Mouse (Mus musculus): Measurements from ENCODE around the gene Usp54. TPM values are rescaled to one million over a fixed set of nuclear protein-coding genes. Genes with fewer than 3 reads are reported as not detected.

Gene Usp54
- polyA plus RNA-seq, 1 experiment from 2014 or later = 6.1 TPM

DNA sequence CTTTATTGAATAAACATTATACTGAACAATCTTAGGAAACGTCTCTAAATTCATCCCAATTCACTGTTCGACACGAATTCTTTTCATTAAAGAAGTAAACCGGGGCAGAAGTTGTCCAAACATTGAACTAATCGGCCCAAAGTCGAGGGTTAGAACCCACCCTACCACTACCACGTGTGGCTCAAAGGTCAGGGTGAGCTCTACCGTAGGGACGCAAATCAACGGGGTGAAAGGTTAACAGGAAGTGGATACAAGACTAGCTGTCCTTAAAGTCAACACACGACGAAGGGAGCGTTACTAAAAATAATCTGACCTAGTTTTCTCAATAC is 32.8 kb upstream of the Usp54 start:
- peaks cover 31% of the 10 kb centered on the region for H3K36me3 ChIP-seq (ENCODE audit: control insufficient read depth, insufficient read depth, low read length)
- no peak; the same call in 1 of the 2 replicates for ATAC-seq (ENCODE audit: insufficient number of reproducible peaks, insufficient read depth, low FRiP score, low read depth)
- H3K27me3 ChIP-seq (ENCODE audit: control insufficient read depth, insufficient read depth, low read length) = no peaks in the 10 kb centered on the region
- H3K4me2 ChIP-seq (ENCODE audit: low read length) = peak overlapping the region; percentile 90
- H3K4me3 ChIP-seq (ENCODE audit: control insufficient read depth in 1 of 2, insufficient read depth in 1 of 2, low read depth in 1 of 2, low read length in 2 of 2) = peak overlapping the region; percentile 45 to 64
- H3K9ac ChIP-seq (ENCODE audit: low read length) = peak overlapping the region; percentile 87
- WGBS = 12% methylated on average over 13 of the region's 13 CpGs
- H3K4me1 ChIP-seq (ENCODE audit: control insufficient read depth in 2 of 2, insufficient read depth in 2 of 2, low read length in 2 of 2) = peaks cover 3 to 16% of the 10 kb centered on the region in 2 experiments; a peak in 3 of 4 replicates
- 0 out of 2 replicates have a peak, but pooled peaks cover 4% of the 10 kb centered on the region for H3K9me3 ChIP-seq (ENCODE audit: control insufficient read depth, low read length)
- peak overlapping the region; percentile 83 to 96 for H3K27ac ChIP-seq (replicated peaks in 1 of 2; ENCODE audit: control insufficient read depth in 1 of 2, insufficient read depth in 1 of 2, low read depth in 2 of 2, low read length in 2 of 2)

DNA sequence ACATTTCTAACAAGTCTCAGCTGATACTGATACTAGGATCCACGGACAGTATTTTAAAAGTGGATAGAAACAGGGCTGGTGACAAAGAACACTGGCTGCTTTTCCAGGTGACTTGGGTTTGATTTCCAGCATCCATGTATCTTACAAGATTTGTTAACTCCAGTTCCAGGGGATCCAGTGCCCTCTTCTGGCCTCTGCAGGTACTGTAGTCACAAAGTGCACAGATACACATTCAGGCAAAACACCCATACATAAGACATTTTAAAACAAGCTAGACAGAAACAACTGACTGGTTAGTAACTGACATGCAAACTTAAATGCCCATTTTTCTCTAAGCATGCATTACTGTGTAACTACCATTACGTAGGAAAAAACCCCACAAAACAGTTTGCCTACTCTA is 32.1 kb upstream of the Usp54 start:
- Histone ChIP-seq H3K9ac (ENCODE audit: low read length) (no peak overlapping the region), H3K9me3 (ENCODE audit: control insufficient read depth, low read length) (0 out of 2 replicates have a peak, but pooled peaks cover 4% of the 10 kb centered on the region), H3K4me1 (ENCODE audit: control insufficient read depth in 2 of 2, insufficient read depth in 2 of 2, low read length in 2 of 2) (peaks cover 5 to 20% of the 10 kb centered on the region in 2 experiments; a peak in 3 of 4 replicates), H3K4me2 (ENCODE audit: low read length) (0 out of 2 replicates have a peak overlapping the region, but pooled peaks have one; percentile 90), H3K4me3 (ENCODE audit: control insufficient read depth in 1 of 2, insufficient read depth in 1 of 2, low read depth in 1 of 2, low read length in 2 of 2) (no peak overlapping the region), H3K36me3 (ENCODE audit: control insufficient read depth, insufficient read depth, low read length) (peaks cover 24% of the 10 kb centered on the region), H3K27ac (replicated peaks in 1 of 2; ENCODE audit: control insufficient read depth in 1 of 2, insufficient read depth in 1 of 2, low read depth in 2 of 2, low read length in 2 of 2) (no peak overlapping the region), H3K27me3 (ENCODE audit: control insufficient read depth, insufficient read depth, low read length) (no peaks in the 10 kb centered on the region)
- no peak for ATAC-seq (ENCODE audit: insufficient number of reproducible peaks, insufficient read depth, low FRiP score, low read depth)
- 98% methylated on average over 2 of the region's 2 CpGs for WGBS

GRCm38 (mm10) chr14:20668154-20668810 is 27.4 kb upstream of the Usp54 start, which contains the start of gene Synpo2l:
Gene Synpo2l (minus strand): TSS chr14:20668354.
- H3K27me3 ChIP-seq (ENCODE audit: control insufficient read depth, insufficient read depth, low read length) = no peaks in the 10 kb centered on the region
- peak within 1 kb of the TSS; percentile 73 for H3K4me2 ChIP-seq (ENCODE audit: low read length)
- ATAC-seq (ENCODE audit: insufficient number of reproducible peaks, insufficient read depth, low FRiP score, low read depth) = peak; percentile 60
- peaks cover 16 to 34% of the 10 kb centered on the region in 2 experiments for H3K4me1 ChIP-seq (ENCODE audit: control insufficient read depth in 2 of 2, insufficient read depth in 2 of 2, low read length in 2 of 2)
- peak within 1 kb of the TSS; percentile 43 to 52 for H3K4me3 ChIP-seq (ENCODE audit: control insufficient read depth in 1 of 2, insufficient read depth in 1 of 2, low read depth in 1 of 2, low read length in 2 of 2)
- H3K9ac ChIP-seq (ENCODE audit: low read length) = peak within 1 kb of the TSS; percentile 81
- H3K36me3 ChIP-seq (ENCODE audit: control insufficient read depth, insufficient read depth, low read length) = 0 out of 2 replicates have a peak, but pooled peaks cover 3% of the 10 kb centered on the region
- 45% methylated on average over 8 of the region's 8 CpGs for WGBS
- H3K27ac ChIP-seq (replicated peaks in 1 of 2; ENCODE audit: control insufficient read depth in 1 of 2, insufficient read depth in 1 of 2, low read depth in 2 of 2, low read length in 2 of 2) = peak within 1 kb of the TSS; percentile 95 to 96
- 0 out of 2 replicates have a peak, but pooled peaks cover 4% of the 10 kb centered on the region for H3K9me3 ChIP-seq (ENCODE audit: control insufficient read depth, low read length)

DNA sequence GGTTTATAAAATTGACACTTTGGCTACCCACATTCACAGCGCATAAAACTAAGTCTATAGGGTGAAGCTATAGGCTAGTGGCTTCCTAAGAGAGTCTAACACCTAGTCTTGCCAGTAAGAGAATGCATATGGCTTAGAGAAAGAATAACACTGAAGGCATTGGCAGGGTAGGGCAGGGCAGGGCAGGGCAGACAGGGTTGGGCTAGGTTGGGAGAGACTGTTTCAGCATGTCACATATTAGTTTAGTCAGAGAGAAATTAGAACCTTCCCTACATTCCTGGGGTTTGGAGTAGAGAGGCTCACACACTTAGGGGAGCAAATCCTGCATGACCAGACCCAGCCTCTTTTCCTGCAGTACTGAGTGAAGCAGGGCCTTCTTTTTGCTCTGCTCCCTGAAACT is 26.6 kb upstream of the Usp54 start:
- 0 out of 2 replicates have a peak, but pooled peaks cover 3% of the 10 kb centered on the region for H3K36me3 ChIP-seq (ENCODE audit: control insufficient read depth, insufficient read depth, low read length)
- no peak for ATAC-seq (ENCODE audit: insufficient number of reproducible peaks, insufficient read depth, low FRiP score, low read depth)
- WGBS = 52% methylated on average over 1 of the region's 1 CpGs
- H3K27me3 ChIP-seq (ENCODE audit: control insufficient read depth, insufficient read depth, low read length) = no peaks in the 10 kb centered on the region
- peak overlapping the region; percentile 81 for H3K9ac ChIP-seq (ENCODE audit: low read length)
- no peaks in the 10 kb centered on the region for H3K9me3 ChIP-seq (ENCODE audit: control insufficient read depth, low read length)
- H3K4me1 ChIP-seq (ENCODE audit: control insufficient read depth in 2 of 2, insufficient read depth in 2 of 2, low read length in 2 of 2) = peaks cover 16 to 34% of the 10 kb centered on the region in 2 experiments
- H3K4me2 ChIP-seq (ENCODE audit: low read length) = peak overlapping the region; percentile 73
- peak overlapping the region; percentile 95 to 96 for H3K27ac ChIP-seq (replicated peaks in 1 of 2; ENCODE audit: control insufficient read depth in 1 of 2, insufficient read depth in 1 of 2, low read depth in 2 of 2, low read length in 2 of 2)
- peak overlapping the region; percentile 43 to 52 for H3K4me3 ChIP-seq (ENCODE audit: control insufficient read depth in 1 of 2, insufficient read depth in 1 of 2, low read depth in 1 of 2, low read length in 2 of 2)

- H3K4me1 ChIP-seq (ENCODE audit: control insufficient read depth in 2 of 2, insufficient read depth in 2 of 2, low read length in 2 of 2) = peaks cover 21 to 49% of the 10 kb centered on the region in 2 experiments
- H3K27me3 ChIP-seq (ENCODE audit: control insufficient read depth, insufficient read depth, low read length) = no peaks in the 10 kb centered on the region
- H3K36me3 ChIP-seq (ENCODE audit: control insufficient read depth, insufficient read depth, low read length) = peaks cover 27% of the 10 kb centered on the region
- H3K9ac ChIP-seq (ENCODE audit: low read length) = peak overlapping the region; percentile 92
- H3K4me3 ChIP-seq (ENCODE audit: control insufficient read depth in 1 of 2, insufficient read depth in 1 of 2, low read depth in 1 of 2, low read length in 2 of 2) = peak overlapping the region; percentile 58 to 67
- no peaks in the 10 kb centered on the region for H3K9me3 ChIP-seq (ENCODE audit: control insufficient read depth, low read length)
- H3K4me2 ChIP-seq (ENCODE audit: low read length) = peak overlapping the region; percentile 91
- peak overlapping the region; percentile 98 to 99 for H3K27ac ChIP-seq (replicated peaks in 1 of 2; ENCODE audit: control insufficient read depth in 1 of 2, insufficient read depth in 1 of 2, low read depth in 2 of 2, low read length in 2 of 2)
- peak; percentile 73 for ATAC-seq (ENCODE audit: insufficient number of reproducible peaks, insufficient read depth, low FRiP score, low read depth)
- 14% methylated on average over 3 of the region's 3 CpGs for whole genome bisulfite sequencing
Observed at GRCm38 (mm10) chr14:20664436-20664835, 23.6 kb upstream of the Usp54 start.

DNA sequence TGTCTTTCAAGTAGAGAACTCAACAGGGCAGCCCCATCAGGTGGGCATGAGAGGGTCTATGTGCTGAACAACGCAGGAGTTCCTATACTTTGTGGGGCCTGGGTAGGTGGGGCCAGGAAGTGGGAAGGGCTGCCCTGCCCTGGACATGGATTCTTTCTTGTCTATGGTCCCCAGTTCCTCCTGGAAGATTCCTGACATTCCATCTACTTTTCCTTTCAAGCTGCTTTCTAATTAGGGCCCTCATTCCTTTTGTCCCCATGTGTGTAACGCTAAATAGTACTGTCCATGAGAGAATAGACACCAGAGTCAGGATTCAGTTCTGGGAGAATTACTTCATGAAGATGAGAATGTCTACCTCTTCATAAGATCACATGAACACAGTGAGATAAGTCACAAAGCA is 22.7 kb upstream of the Usp54 start:
- no peaks in the 10 kb centered on the region for H3K9me3 ChIP-seq (ENCODE audit: control insufficient read depth, low read length)
- H3K4me2 ChIP-seq (ENCODE audit: low read length) = peak overlapping the region; percentile 91
- WGBS = 14% methylated on average over 2 of the region's 2 CpGs
- H3K27me3 ChIP-seq (ENCODE audit: control insufficient read depth, insufficient read depth, low read length) = no peaks in the 10 kb centered on the region
- peak overlapping the region; percentile 92 for H3K9ac ChIP-seq (ENCODE audit: low read length)
- H3K4me1 ChIP-seq (ENCODE audit: control insufficient read depth in 2 of 2, insufficient read depth in 2 of 2, low read length in 2 of 2) = peaks cover 21 to 44% of the 10 kb centered on the region in 2 experiments
- peak overlapping the region; percentile 98 to 99 for H3K27ac ChIP-seq (replicated peaks in 1 of 2; ENCODE audit: control insufficient read depth in 1 of 2, insufficient read depth in 1 of 2, low read depth in 2 of 2, low read length in 2 of 2)
- peak overlapping the region; percentile 58 to 67 for H3K4me3 ChIP-seq (ENCODE audit: control insufficient read depth in 1 of 2, insufficient read depth in 1 of 2, low read depth in 1 of 2, low read length in 2 of 2)
- no peak for ATAC-seq (ENCODE audit: insufficient number of reproducible peaks, insufficient read depth, low FRiP score, low read depth)
- H3K36me3 ChIP-seq (ENCODE audit: control insufficient read depth, insufficient read depth, low read length) = peaks cover 27% of the 10 kb centered on the region

- H3K27me3 ChIP-seq (ENCODE audit: control insufficient read depth, insufficient read depth, low read length) = no peaks in the 10 kb centered on the region
- peak overlapping the region; percentile 58 to 67 for H3K4me3 ChIP-seq (ENCODE audit: control insufficient read depth in 1 of 2, insufficient read depth in 1 of 2, low read depth in 1 of 2, low read length in 2 of 2)
- 27% methylated on average over 3 of the region's 3 CpGs for WGBS
- H3K36me3 ChIP-seq (ENCODE audit: control insufficient read depth, insufficient read depth, low read length) = peaks cover 27% of the 10 kb centered on the region
- no peak for ATAC-seq (ENCODE audit: insufficient number of reproducible peaks, insufficient read depth, low FRiP score, low read depth)
- H3K27ac ChIP-seq (replicated peaks in 1 of 2; ENCODE audit: control insufficient read depth in 1 of 2, insufficient read depth in 1 of 2, low read depth in 2 of 2, low read length in 2 of 2) = peak overlapping the region; percentile 98 to 99
- no peaks in the 10 kb centered on the region for H3K9me3 ChIP-seq (ENCODE audit: control insufficient read depth, low read length)
- peak overlapping the region; percentile 91 for H3K4me2 ChIP-seq (ENCODE audit: low read length)
- peaks cover 19 to 41% of the 10 kb centered on the region in 2 experiments for H3K4me1 ChIP-seq (ENCODE audit: control insufficient read depth in 2 of 2, insufficient read depth in 2 of 2, low read length in 2 of 2)
- H3K9ac ChIP-seq (ENCODE audit: low read length) = peak overlapping the region; percentile 92
Observed at GRCm38 (mm10) chr14:20662740-20663139, 21.9 kb upstream of the Usp54 start.
